Mouse (Mus musculus) limb, embryonic 11.5 days (tissue): ENCODE data around the gene Trim2. TPM values are rescaled to one million over a fixed set of nuclear protein-coding genes. Genes with fewer than 3 reads are reported as not detected.
A peak's percentile ranks its signal among the peaks of the same experiment; 100 is the strongest.

Experiments used
- ATAC-seq: fragments of 200-750 bp; cut with Nextera tagmentation; 2 replicates; pipeline ENCODE4 v1.8.0; 2017; ENCODE audit warnings: low read depth; ENCODE audit not compliant: insufficient number of reproducible peaks, low FRiP score, low TSS enrichment
- DNase-seq: peaks from one replicate; pipeline ENCODE4 v3.0.0-alpha.2; 2015; ENCODE audit warnings: low spot score
- H3K27ac ChIP-seq: fragments of 300-500 bp; sonication (generic); replicated peaks from 2 replicates; pipeline ENCODE4 v1.5.1; 2014; ENCODE audit warnings: low read depth, mild to moderate bottlenecking, low read length
- H3K27me3 ChIP-seq: fragments of 300-500 bp; sonication (generic); 2 replicates; pipeline ENCODE4 v1.6.1; 2014; ENCODE audit warnings: mild to moderate bottlenecking, low read length, mixed read lengths; ENCODE audit not compliant: control insufficient read depth, insufficient read depth
- H3K36me3 ChIP-seq: fragments of 300-500 bp; sonication (generic); 2 replicates; pipeline ENCODE4 v1.6.1; 2014; ENCODE audit warnings: mild to moderate bottlenecking, low read length, moderate library complexity, mixed read lengths; ENCODE audit not compliant: control insufficient read depth, insufficient read depth
- H3K4me1 ChIP-seq: fragments of 300-500 bp; sonication (generic); 2 replicates; pipeline ENCODE4 v1.6.1; 2014; ENCODE audit warnings: low read length, mixed read lengths; ENCODE audit not compliant: control insufficient read depth, insufficient read depth
- H3K4me2 ChIP-seq: fragments of 300-500 bp; sonication (generic); 2 replicates; pipeline ENCODE4 v1.6.1; 2014; ENCODE audit warnings: low read depth, mild to moderate bottlenecking, moderate library complexity; ENCODE audit not compliant: severe bottlenecking
- H3K4me3 ChIP-seq: fragments of 300-500 bp; sonication (generic); 2 replicates; pipeline ENCODE4 v1.5.1; 2014; ENCODE audit warnings: low read depth, low read length
- H3K9ac ChIP-seq: fragments of 300-500 bp; sonication (generic); 2 replicates; pipeline ENCODE4 v1.6.1; 2014; ENCODE audit warnings: mild to moderate bottlenecking, low read length
- H3K9me3 ChIP-seq: fragments of 300-500 bp; sonication (generic); 2 replicates; pipeline ENCODE4 v1.6.1; 2016; ENCODE audit warnings: low read length; ENCODE audit not compliant: control insufficient read depth
- WGBS: fragments of 180-500 bp; shearing (Covaris S2); extraction: QIAGEN DNeasy Blood & Tissue Kit; methylation state at CpG from one replicate; pipeline ENCODE4 v1.1.7; 2014; 5-methylcytosine and 5-hydroxymethylcytosine counted together
- polyA plus RNA-seq: library from polyadenylated mRNA; unstranded; fragments of >200 nt; fragmentation: Nextera tagmentation; extraction: Ambion mirVana; gene quantifications from 2 replicates; pipeline ENCODE4 v1.2.1, GENCODE M21; 2014

The Trim2 gene
- polyA plus RNA-seq, 1 experiment from 2014 or later: 12.4 TPM

- peaks cover 9% of the 10 kb centered on the region for H3K4me1 ChIP-seq
- peak overlapping the region; percentile 47 for H3K4me2 ChIP-seq
- H3K36me3 ChIP-seq: no peaks in the 10 kb centered on the region
- no peak overlapping the region; the same call in 1 of the 2 replicates for H3K9ac ChIP-seq
- peak overlapping the region; percentile 7; the same call in 1 of the 2 replicates for H3K4me3 ChIP-seq
- H3K27ac ChIP-seq: no peak overlapping the region
- H3K27me3 ChIP-seq: no peaks in the 10 kb centered on the region
- H3K9me3 ChIP-seq: no peaks in the 10 kb centered on the region
- 12% methylated on average over 28 of the region's 28 CpGs for WGBS
- DNase-seq (peak; percentile 89), ATAC-seq (no peak)
Observed at GRCm38 (mm10) chr3:84344725-84345645, 38.3 kb upstream of the Trim2 start.

DNA sequence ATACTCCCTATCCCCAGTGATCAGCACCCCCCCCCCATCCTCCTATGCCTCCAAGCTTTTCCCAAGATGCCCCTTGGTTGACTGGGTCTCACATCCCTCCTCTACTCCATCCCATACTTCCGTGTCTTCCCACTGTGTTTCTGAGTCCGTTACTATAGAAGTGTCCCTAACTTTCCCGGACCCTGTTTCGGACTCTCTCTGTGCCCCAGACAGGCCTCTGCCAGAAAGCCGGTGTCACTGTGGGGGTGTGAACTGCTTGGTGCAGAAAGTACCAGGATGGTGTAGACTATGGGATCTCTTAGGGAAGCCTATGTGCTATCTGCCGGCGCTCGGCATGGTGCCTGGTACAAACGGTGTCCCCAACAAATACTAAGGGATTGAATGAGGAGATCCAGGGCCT, 36.4 kb upstream of the Trim2 start:
- Histone ChIP-seq H3K36me3 (no peaks in the 10 kb centered on the region), H3K9me3 (no peaks in the 10 kb centered on the region), H3K27me3 (no peaks in the 10 kb centered on the region), H3K4me3 (no peak overlapping the region), H3K4me1 (peaks cover 9% of the 10 kb centered on the region), H3K27ac (no peak overlapping the region), H3K9ac (no peak overlapping the region), H3K4me2 (no peak overlapping the region)
- 90% methylated on average over 9 of the region's 9 CpGs for WGBS
- no peak for ATAC-seq
- no peak for DNase-seq

GRCm38 (mm10) chr3:84341811-84342210, 35.1 kb upstream of the Trim2 start:
- DNase-seq: no peak
- no peaks in the 10 kb centered on the region for H3K9me3 ChIP-seq
- 56% methylated on average over 7 of the region's 7 CpGs for WGBS
- no peaks in the 10 kb centered on the region for H3K36me3 ChIP-seq
- no peak overlapping the region for H3K27ac ChIP-seq
- no peak overlapping the region for H3K9ac ChIP-seq
- no peaks in the 10 kb centered on the region for H3K27me3 ChIP-seq
- no peak overlapping the region for H3K4me3 ChIP-seq
- H3K4me1 ChIP-seq: peaks cover 9% of the 10 kb centered on the region
- ATAC-seq: no peak
- no peak overlapping the region for H3K4me2 ChIP-seq

GRCm38 (mm10) chr3:84337585-84337984, 30.9 kb upstream of the Trim2 start:
- peaks cover 5% of the 10 kb centered on the region; the same call in 1 of the 2 replicates for H3K27me3 ChIP-seq
- no peak overlapping the region for H3K4me3 ChIP-seq
- H3K36me3 ChIP-seq: no peaks in the 10 kb centered on the region
- DNase-seq (no peak), ATAC-seq (no peak)
- no peaks in the 10 kb centered on the region for H3K9me3 ChIP-seq
- no peak overlapping the region for H3K27ac ChIP-seq
- no peak overlapping the region for H3K9ac ChIP-seq
- 48% methylated on average over 9 of the region's 11 CpGs for WGBS
- no peak overlapping the region for H3K4me2 ChIP-seq
- 0 out of 2 replicates have a peak, but pooled peaks cover 7% of the 10 kb centered on the region for H3K4me1 ChIP-seq

DNA sequence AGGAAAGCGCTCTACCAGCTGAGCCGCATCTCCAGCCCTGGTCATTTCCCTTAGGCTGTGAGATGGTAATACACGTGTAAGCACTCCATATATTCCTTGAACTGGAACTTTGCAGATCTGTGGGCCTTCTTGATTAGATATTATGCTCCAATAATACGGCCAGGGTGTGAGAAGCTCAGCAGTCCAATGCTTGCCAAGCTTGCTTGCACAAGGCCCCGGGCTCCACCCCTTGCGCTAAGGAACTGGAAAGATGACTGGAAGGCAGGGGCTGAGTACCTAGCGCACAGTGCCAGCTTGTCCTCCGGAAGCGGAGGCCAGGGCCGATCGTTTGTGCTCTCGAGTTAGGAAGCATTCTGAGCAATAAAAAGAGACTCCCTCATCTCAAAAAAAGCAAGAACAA, 29.7 kb upstream of the Trim2 start:
- Histone ChIP-seq H3K9me3 (no peaks in the 10 kb centered on the region), H3K27me3 (peaks cover 5% of the 10 kb centered on the region; the same call in 1 of the 2 replicates), H3K36me3 (no peaks in the 10 kb centered on the region), H3K9ac (no peak overlapping the region), H3K4me2 (no peak overlapping the region), H3K4me3 (no peak overlapping the region), H3K27ac (no peak overlapping the region), H3K4me1 (0 out of 2 replicates have a peak, but pooled peaks cover 7% of the 10 kb centered on the region)
- 88% methylated on average over 12 of the region's 12 CpGs for WGBS
- no peak for DNase-seq
- no peak for ATAC-seq

DNA sequence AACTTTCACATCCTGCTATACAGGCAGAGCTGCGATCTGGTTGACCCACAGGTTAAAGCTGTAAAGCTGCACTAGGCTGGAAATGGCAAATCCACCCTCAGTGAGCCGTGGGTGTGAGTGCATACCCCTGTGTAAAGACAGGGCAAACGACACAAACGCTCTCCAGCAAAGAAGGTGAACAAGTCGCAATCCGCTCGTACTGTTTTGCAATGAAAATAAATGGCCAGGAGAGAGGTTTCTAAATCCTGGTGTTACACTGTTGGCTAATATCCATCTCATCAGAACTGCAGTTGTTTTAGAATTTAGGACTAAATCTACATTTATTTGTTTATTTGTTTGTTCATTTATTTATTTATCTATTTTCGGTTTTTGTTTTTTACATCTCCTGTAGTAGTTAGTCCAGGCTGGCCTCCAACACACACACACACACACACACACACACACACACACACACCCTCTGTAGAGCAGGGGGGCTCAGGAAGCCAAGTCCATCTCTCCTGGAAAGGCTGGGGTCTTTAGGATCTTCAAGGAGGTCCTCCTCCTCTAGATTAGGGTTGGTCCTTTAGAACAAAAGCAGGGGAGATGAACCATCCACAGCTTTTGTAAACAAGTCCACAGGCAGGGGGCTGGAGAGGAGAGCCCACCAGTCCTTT, 28.9 kb upstream of the Trim2 start:
- Histone ChIP-seq H3K4me1 (0 out of 2 replicates have a peak, but pooled peaks cover 7% of the 10 kb centered on the region), H3K36me3 (no peaks in the 10 kb centered on the region), H3K4me3 (no peak overlapping the region), H3K27me3 (peaks cover 5% of the 10 kb centered on the region; the same call in 1 of the 2 replicates), H3K27ac (no peak overlapping the region), H3K4me2 (no peak overlapping the region), H3K9me3 (no peaks in the 10 kb centered on the region), H3K9ac (no peak overlapping the region)
- ATAC-seq (no peak), DNase-seq (no peak)
- 39% methylated on average over 8 of the region's 8 CpGs for WGBS

DNA sequence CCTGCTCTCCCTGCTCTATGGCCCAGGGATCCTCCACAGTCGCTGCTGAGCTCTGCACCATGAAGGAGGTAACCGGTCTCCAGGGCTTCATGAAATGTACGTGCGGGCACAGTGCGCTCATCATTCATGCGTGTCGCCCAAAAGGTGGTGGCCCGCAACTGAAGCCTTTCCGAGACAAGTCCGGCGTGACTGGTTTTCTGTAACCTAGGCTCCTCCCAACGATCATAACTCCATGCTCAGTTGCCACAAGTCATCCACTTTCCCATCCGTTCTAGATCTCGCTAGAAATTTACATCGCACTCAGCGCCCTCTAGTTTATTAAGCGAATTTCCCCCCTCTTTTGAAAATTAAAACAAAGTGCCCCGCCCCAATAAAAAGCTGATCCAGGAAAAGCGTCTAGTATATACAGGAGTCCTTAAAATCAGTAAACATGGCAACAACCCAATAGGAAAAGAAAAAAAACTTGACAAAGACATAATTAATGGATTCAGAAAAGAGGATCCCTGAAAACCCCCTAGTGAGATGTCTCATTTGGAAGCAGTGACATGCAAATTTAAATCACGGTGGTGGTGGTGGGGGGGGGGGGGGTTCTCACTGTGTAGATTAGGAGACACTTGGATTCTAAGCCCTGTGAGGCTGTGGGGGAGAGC, 28.2 kb upstream of the Trim2 start:
- Histone ChIP-seq H3K27me3 (peaks cover 5% of the 10 kb centered on the region; the same call in 1 of the 2 replicates), H3K9ac (no peak overlapping the region), H3K4me3 (no peak overlapping the region), H3K4me2 (peak overlapping the region; percentile 36), H3K27ac (no peak overlapping the region), H3K36me3 (no peaks in the 10 kb centered on the region), H3K4me1 (0 out of 2 replicates have a peak, but pooled peaks cover 7% of the 10 kb centered on the region), H3K9me3 (no peaks in the 10 kb centered on the region)
- no peak for ATAC-seq
- no peak for DNase-seq
- 9% methylated on average over 20 of the region's 20 CpGs for WGBS
